Mouse (Mus musculus): ENCODE measurements around the gene Eef1akmt4.
"Not testable (repeated sequence)": the region's sequence is repeated elsewhere in the genome, so short reads cannot be mapped to it uniquely, and the experiment has no call there.

Eef1akmt4 gene

GRCm38 (mm10) chr16:20621191-20621990 is 10.0 kb downstream of the Eef1akmt4 start, which contains the start of gene Camk2n2:
Camk2n2 (minus strand) TSS chr16:20621287.
- in situ Hi-C loops (cut with MboI; ENCODE audit: low pct_unique_long_range_greater_than_20kb in 1 of 2, low sequenced_read_pairs in 2 of 2, unreplicated experiment in 1 of 2), result no loop called here

- in situ Hi-C loops (cut with MboI; ENCODE audit: low pct_unique_long_range_greater_than_20kb in 1 of 2, low sequenced_read_pairs in 2 of 2, unreplicated experiment in 1 of 2), result no loop called here
Measured at GRCm38 (mm10) chr16:20621991-20622685, 10.7 kb downstream of the Eef1akmt4 start.

DNA sequence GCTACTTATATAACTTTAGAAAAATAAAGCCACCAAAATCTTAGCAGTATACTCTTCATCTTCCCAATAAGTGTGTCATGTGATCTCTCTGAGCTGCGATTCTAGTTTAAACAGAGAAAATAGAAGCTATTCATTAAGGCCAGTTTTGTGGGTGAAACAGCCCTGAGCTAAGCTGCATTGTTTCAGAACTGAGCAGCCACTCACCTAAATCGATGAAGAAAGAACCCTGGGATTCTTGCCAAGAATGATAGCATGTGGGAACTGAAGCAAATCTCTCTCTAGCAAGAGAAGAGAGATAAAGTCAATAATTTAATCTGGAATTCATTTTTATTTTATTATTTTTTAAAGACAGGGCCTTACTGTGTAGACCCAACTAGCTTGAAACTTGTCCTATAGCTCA is 11.8 kb downstream of the Eef1akmt4 start:
- in situ Hi-C loops (cut with MboI; ENCODE audit: low pct_unique_long_range_greater_than_20kb in 1 of 2, low sequenced_read_pairs in 2 of 2, unreplicated experiment in 1 of 2), result no loop called here

DNA sequence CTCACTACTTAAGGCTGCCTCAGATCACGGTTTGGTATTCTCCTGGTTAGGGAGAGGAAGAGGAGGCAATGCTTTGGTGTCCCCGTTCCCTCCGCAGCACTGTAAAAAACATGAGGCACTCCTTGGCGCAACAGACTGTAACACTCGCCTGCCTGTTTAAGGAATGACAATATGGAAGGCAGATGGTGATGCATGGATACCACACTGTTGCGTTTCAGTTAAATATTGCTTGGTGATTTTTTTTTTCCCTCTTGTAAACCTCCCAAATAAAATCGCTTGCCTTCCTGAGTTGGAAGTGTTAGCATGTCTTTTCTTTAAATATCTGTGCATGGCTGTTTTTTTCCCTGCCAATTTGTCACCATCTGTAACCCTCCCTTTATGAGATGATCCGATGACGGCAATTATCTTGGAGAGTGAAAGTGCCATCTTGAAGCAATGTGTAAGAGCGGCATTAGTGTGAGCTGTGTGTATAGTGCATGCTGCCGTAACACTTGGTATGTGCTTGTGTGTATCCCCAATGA is 17.5 kb downstream of the Eef1akmt4 start:
- in situ Hi-C loops (cut with MboI; ENCODE audit: low pct_unique_long_range_greater_than_20kb in 1 of 2, low sequenced_read_pairs in 2 of 2, unreplicated experiment in 1 of 2), result no loop called here

- in situ Hi-C loops (cut with MboI; ENCODE audit: low pct_unique_long_range_greater_than_20kb in 1 of 2, low sequenced_read_pairs in 2 of 2, unreplicated experiment in 1 of 2), result no loop called here
Measured at GRCm38 (mm10) chr16:20629731-20630634, 18.6 kb downstream of the Eef1akmt4 start, which contains the start of gene Ece2. Ece2 (plus strand) TSS chr16:20629828.

GRCm38 (mm10) chr16:20637410-20637809 is 26.0 kb downstream of the Eef1akmt4 start:
- in situ Hi-C loops (cut with MboI; ENCODE audit: low pct_unique_long_range_greater_than_20kb in 1 of 2, low sequenced_read_pairs in 2 of 2, unreplicated experiment in 1 of 2), result no loop called here

- in situ Hi-C loops (cut with MboI; ENCODE audit: low pct_unique_long_range_greater_than_20kb in 1 of 2, low sequenced_read_pairs in 2 of 2, unreplicated experiment in 1 of 2), result no loop called here
Measured at GRCm38 (mm10) chr16:20638367-20638766, 27.0 kb downstream of the Eef1akmt4 start.

DNA sequence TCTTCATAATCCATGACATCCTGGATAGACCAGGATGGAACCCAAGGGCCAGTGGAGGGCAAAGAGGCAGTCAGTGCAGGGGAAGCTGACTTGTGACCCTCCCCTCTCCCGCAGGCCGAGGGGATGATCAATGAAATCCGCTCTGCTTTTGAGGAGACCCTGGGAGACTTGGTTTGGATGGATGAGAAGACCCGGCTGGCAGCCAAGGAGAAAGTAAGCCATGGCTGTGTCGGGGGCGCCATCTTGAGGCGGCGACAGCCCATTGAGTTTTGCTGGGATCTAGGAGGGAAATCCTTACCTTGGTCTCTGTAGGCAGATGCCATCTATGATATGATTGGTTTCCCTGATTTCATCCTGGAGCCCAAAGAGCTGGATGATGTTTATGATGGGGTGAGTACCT is 30.8 kb downstream of the Eef1akmt4 start:
- in situ Hi-C loops (cut with MboI; ENCODE audit: low pct_unique_long_range_greater_than_20kb in 1 of 2, low sequenced_read_pairs in 2 of 2, unreplicated experiment in 1 of 2), result loop anchor here in 1 of 2 experiments (10.0 kb wide), 1 partner anchor 137 kb away; no protein-coding TSS in a partner anchor

GRCm38 (mm10) chr16:20643911-20644310 is 32.5 kb downstream of the Eef1akmt4 start:
- in situ Hi-C loops (cut with MboI; ENCODE audit: low pct_unique_long_range_greater_than_20kb in 1 of 2, low sequenced_read_pairs in 2 of 2, unreplicated experiment in 1 of 2), result loop anchor here in 1 of 2 experiments (10.0 kb wide), 1 partner anchor 139 kb away; no protein-coding TSS in a partner anchor

- in situ Hi-C loops (cut with MboI; ENCODE audit: low pct_unique_long_range_greater_than_20kb in 1 of 2, low sequenced_read_pairs in 2 of 2, unreplicated experiment in 1 of 2), result no loop called here
Measured at GRCm38 (mm10) chr16:20651076-20651946, 39.9 kb downstream of the Eef1akmt4 start, which contains the start of gene Psmd2. Psmd2 (plus strand) TSS chr16:20651652.

GRCm38 (mm10) chr16:20651947-20652310 is 40.5 kb downstream of the Eef1akmt4 start:
- in situ Hi-C loops (cut with MboI; ENCODE audit: low pct_unique_long_range_greater_than_20kb in 1 of 2, low sequenced_read_pairs in 2 of 2, unreplicated experiment in 1 of 2), result no loop called here

- in situ Hi-C loops (cut with MboI; ENCODE audit: low pct_unique_long_range_greater_than_20kb in 1 of 2, low sequenced_read_pairs in 2 of 2, unreplicated experiment in 1 of 2), result no loop called here
Measured at GRCm38 (mm10) chr16:20653315-20653714, 41.9 kb downstream of the Eef1akmt4 start.

GRCm38 (mm10) chr16:20657661-20658060 is 46.3 kb downstream of the Eef1akmt4 start:
- in situ Hi-C loops (cut with MboI; ENCODE audit: low pct_unique_long_range_greater_than_20kb in 1 of 2, low sequenced_read_pairs in 2 of 2, unreplicated experiment in 1 of 2), result no loop called here

DNA sequence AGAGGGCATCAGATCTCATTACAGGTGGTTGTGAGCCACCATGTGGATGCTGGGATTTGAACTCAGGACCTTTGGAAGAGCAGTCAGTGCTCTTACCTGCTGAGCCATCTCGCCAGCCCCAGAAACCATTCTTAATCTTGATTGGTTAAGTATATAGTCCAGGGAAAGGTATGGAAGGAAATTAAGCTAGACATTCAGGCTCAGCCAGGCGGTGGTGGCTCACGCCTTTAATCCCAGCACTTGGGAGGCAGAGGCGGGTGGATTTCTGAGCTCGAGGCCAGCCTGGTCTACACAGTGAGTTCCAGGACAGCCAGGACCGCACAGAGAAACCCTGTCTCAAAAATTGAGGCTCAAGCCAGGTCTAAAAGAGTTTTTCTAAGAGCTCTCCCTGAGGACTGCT is 56.6 kb downstream of the Eef1akmt4 start, which contains the start of gene Eif4g1:
TSS of gene Eif4g1 (plus strand) at position 301 of the 400 bp plus-strand sequence.
- in situ Hi-C loops (cut with MboI; ENCODE audit: low pct_unique_long_range_greater_than_20kb in 1 of 2, low sequenced_read_pairs in 2 of 2, unreplicated experiment in 1 of 2), result not testable (repeated sequence)
